Mouse (Mus musculus): ENCODE measurements around the gene Polr1b. TPM values are rescaled to one million over a fixed set of nuclear protein-coding genes. Genes with fewer than 3 reads are reported as not detected.

Polr1b gene
- polyA plus RNA-seq, 1 experiment from 2014 or later: 23.0 TPM

- ATAC-seq (ENCODE audit: insufficient number of reproducible peaks, low FRiP score, low TSS enrichment, low read depth): no peak
- H3K27ac ChIP-seq (replicated peaks; ENCODE audit: low read depth, low read length): no peak overlapping the region
- WGBS: 83% methylated on average over 1 of the region's 1 CpGs
These were observed 52.0 kb downstream of the Polr1b start for GRCm38 (mm10) chr2:129152751-129153150.

GRCm38 (mm10) chr2:129164815-129165214 lies 64.0 kb downstream of the Polr1b start:
- H3K27me3 ChIP-seq (ENCODE audit: control insufficient read depth, insufficient read depth, low read length): no peaks in the 10 kb centered on the region
- no peak for DNase-seq (ENCODE audit: low spot score)
- H3K36me3 ChIP-seq (ENCODE audit: control insufficient read depth, insufficient read depth, low read length): no peaks in the 10 kb centered on the region
- no peak overlapping the region for H3K4me2 ChIP-seq (ENCODE audit: low read depth, severe bottlenecking)
- H3K9me3 ChIP-seq (ENCODE audit: control insufficient read depth, low read length): no peaks in the 10 kb centered on the region
- WGBS: 76% methylated on average over 5 of the region's 5 CpGs
- ATAC-seq (ENCODE audit: insufficient number of reproducible peaks, low FRiP score, low TSS enrichment, low read depth): no peak
- H3K27ac ChIP-seq (replicated peaks; ENCODE audit: low read depth, low read length): no peak overlapping the region
- H3K4me3 ChIP-seq (ENCODE audit: low read depth, low read length): no peak overlapping the region
- H3K4me1 ChIP-seq (ENCODE audit: control insufficient read depth, insufficient read depth, low read length): no peaks in the 10 kb centered on the region
- no peak overlapping the region for H3K9ac ChIP-seq (ENCODE audit: low read length)

More at GRCm38 (mm10) chr2:129152751-129153150, 52.0 kb downstream of the Polr1b start:
- H3K27me3 ChIP-seq (ENCODE audit: control insufficient read depth, insufficient read depth, low read length): no peaks in the 10 kb centered on the region
- no peak overlapping the region for H3K4me3 ChIP-seq (ENCODE audit: low read depth, low read length)
- no peaks in the 10 kb centered on the region for H3K36me3 ChIP-seq (ENCODE audit: control insufficient read depth, insufficient read depth, low read length)
- H3K4me2 ChIP-seq (ENCODE audit: low read depth, severe bottlenecking): no peak overlapping the region
- no peak overlapping the region for H3K9ac ChIP-seq (ENCODE audit: low read length)
- DNase-seq (ENCODE audit: low spot score): no peak
- no peaks in the 10 kb centered on the region for H3K9me3 ChIP-seq (ENCODE audit: control insufficient read depth, low read length)
- H3K4me1 ChIP-seq (ENCODE audit: control insufficient read depth, insufficient read depth, low read length): no peaks in the 10 kb centered on the region

- DNase-seq (ENCODE audit: low spot score): no peak
- WGBS: 79% methylated on average over 10 of the region's 10 CpGs
- H3K4me2 ChIP-seq (ENCODE audit: low read depth, severe bottlenecking): no peak overlapping the region
- H3K36me3 ChIP-seq (ENCODE audit: control insufficient read depth, insufficient read depth, low read length): no peaks in the 10 kb centered on the region
- H3K4me1 ChIP-seq (ENCODE audit: control insufficient read depth, insufficient read depth, low read length): no peaks in the 10 kb centered on the region
- no peak for ATAC-seq (ENCODE audit: insufficient number of reproducible peaks, low FRiP score, low TSS enrichment, low read depth)
- no peak overlapping the region for H3K27ac ChIP-seq (replicated peaks; ENCODE audit: low read depth, low read length)
- no peak overlapping the region for H3K4me3 ChIP-seq (ENCODE audit: low read depth, low read length)
- no peak overlapping the region for H3K9ac ChIP-seq (ENCODE audit: low read length)
- H3K27me3 ChIP-seq (ENCODE audit: control insufficient read depth, insufficient read depth, low read length): no peaks in the 10 kb centered on the region
- no peaks in the 10 kb centered on the region for H3K9me3 ChIP-seq (ENCODE audit: control insufficient read depth, low read length)
These were observed 66.0 kb downstream of the Polr1b start for GRCm38 (mm10) chr2:129166466-129167463.

GRCm38 (mm10) chr2:129173386-129173785 lies 72.6 kb downstream of the Polr1b start:
- WGBS: 49% methylated on average over 10 of the region's 10 CpGs
- H3K36me3 ChIP-seq (ENCODE audit: control insufficient read depth, insufficient read depth, low read length): no peaks in the 10 kb centered on the region
- ATAC-seq (ENCODE audit: insufficient number of reproducible peaks, low FRiP score, low TSS enrichment, low read depth) (no peak), DNase-seq (ENCODE audit: low spot score) (no peak)
- H3K27me3 ChIP-seq (ENCODE audit: control insufficient read depth, insufficient read depth, low read length): no peaks in the 10 kb centered on the region
- H3K4me2 ChIP-seq (ENCODE audit: low read depth, severe bottlenecking): no peak overlapping the region
- H3K9me3 ChIP-seq (ENCODE audit: control insufficient read depth, low read length): no peaks in the 10 kb centered on the region
- no peak overlapping the region for H3K4me3 ChIP-seq (ENCODE audit: low read depth, low read length)
- no peak overlapping the region for H3K9ac ChIP-seq (ENCODE audit: low read length)
- 0 out of 2 replicates have a peak, but pooled peaks cover 2% of the 10 kb centered on the region for H3K4me1 ChIP-seq (ENCODE audit: control insufficient read depth, insufficient read depth, low read length)
- H3K27ac ChIP-seq (replicated peaks; ENCODE audit: low read depth, low read length): no peak overlapping the region

GRCm38 (mm10) chr2:129174474-129174873 lies 73.7 kb downstream of the Polr1b start:
- DNase-seq (ENCODE audit: low spot score) (peak; percentile 32), ATAC-seq (ENCODE audit: insufficient number of reproducible peaks, low FRiP score, low TSS enrichment, low read depth) (no peak)
- Histone ChIP-seq H3K9ac (ENCODE audit: low read length) (no peak overlapping the region), H3K27me3 (ENCODE audit: control insufficient read depth, insufficient read depth, low read length) (no peaks in the 10 kb centered on the region), H3K4me2 (ENCODE audit: low read depth, severe bottlenecking) (no peak overlapping the region), H3K4me1 (ENCODE audit: control insufficient read depth, insufficient read depth, low read length) (0 out of 2 replicates have a peak, but pooled peaks cover 2% of the 10 kb centered on the region), H3K36me3 (ENCODE audit: control insufficient read depth, insufficient read depth, low read length) (no peaks in the 10 kb centered on the region), H3K9me3 (ENCODE audit: control insufficient read depth, low read length) (no peaks in the 10 kb centered on the region), H3K4me3 (ENCODE audit: low read depth, low read length) (no peak overlapping the region), H3K27ac (replicated peaks; ENCODE audit: low read depth, low read length) (no peak overlapping the region)
- 37% methylated on average over 7 of the region's 7 CpGs for WGBS

GRCm38 (mm10) chr2:129175636-129176035 lies 74.8 kb downstream of the Polr1b start:
- Histone ChIP-seq H3K9me3 (ENCODE audit: control insufficient read depth, low read length) (no peaks in the 10 kb centered on the region), H3K4me1 (ENCODE audit: control insufficient read depth, insufficient read depth, low read length) (0 out of 2 replicates have a peak, but pooled peaks cover 2% of the 10 kb centered on the region), H3K4me3 (ENCODE audit: low read depth, low read length) (no peak overlapping the region), H3K27ac (replicated peaks; ENCODE audit: low read depth, low read length) (no peak overlapping the region), H3K4me2 (ENCODE audit: low read depth, severe bottlenecking) (no peak overlapping the region), H3K27me3 (ENCODE audit: control insufficient read depth, insufficient read depth, low read length) (no peaks in the 10 kb centered on the region), H3K36me3 (ENCODE audit: control insufficient read depth, insufficient read depth, low read length) (no peaks in the 10 kb centered on the region), H3K9ac (ENCODE audit: low read length) (no peak overlapping the region)
- DNase-seq (ENCODE audit: low spot score) (no peak), ATAC-seq (ENCODE audit: insufficient number of reproducible peaks, low FRiP score, low TSS enrichment, low read depth) (no peak)
- 77% methylated on average over 2 of the region's 2 CpGs for WGBS

Other genes starting within 250 kb of the Polr1b start
- 1.5 and 2.2 TPM in 2 replicates for gene Fbln7, start 238.0 kb upstream of the Polr1b start, polyA plus RNA-seq (2014; fragmentation: Nextera tagmentation; extraction: Ambion mirVana)
- gene Zc3h8, start 156.9 kb upstream of the Polr1b start, polyA plus RNA-seq (2014; fragmentation: Nextera tagmentation; extraction: Ambion mirVana): 8.5 and 11.4 TPM in 2 replicates
- 1.7 and 1.9 TPM in 2 replicates for gene Zc3h6, start 133.6 kb upstream of the Polr1b start, polyA plus RNA-seq (2014; fragmentation: Nextera tagmentation; extraction: Ambion mirVana)
- 23.4 and 23.7 TPM in 2 replicates for gene Gm10762, start 133.3 kb upstream of the Polr1b start, polyA plus RNA-seq (2014; fragmentation: Nextera tagmentation; extraction: Ambion mirVana)
- gene Vinac1, start 52.8 kb upstream of the Polr1b start, polyA plus RNA-seq (2014; fragmentation: Nextera tagmentation; extraction: Ambion mirVana): 0.17 TPM in 1 of 2 replicates, not detected in the other
- 16.8 and 17.1 TPM in 2 replicates for gene Ttl, start 35.1 kb upstream of the Polr1b start, polyA plus RNA-seq (2014; fragmentation: Nextera tagmentation; extraction: Ambion mirVana)
- gene Chchd5, start 28.7 kb downstream of the Polr1b start, polyA plus RNA-seq (2014; fragmentation: Nextera tagmentation; extraction: Ambion mirVana): 29.5 and 30.9 TPM in 2 replicates
- gene Slc20a1, start 97.8 kb downstream of the Polr1b start, polyA plus RNA-seq (2014; fragmentation: Nextera tagmentation; extraction: Ambion mirVana): 47.0 and 50.8 TPM in 2 replicates
- 86.4 and 90.9 TPM in 2 replicates for gene Ckap2l, start 196.2 kb downstream of the Polr1b start, polyA plus RNA-seq (2014; fragmentation: Nextera tagmentation; extraction: Ambion mirVana)
- gene Il1a, start 209.0 kb downstream of the Polr1b start, polyA plus RNA-seq (2014; fragmentation: Nextera tagmentation; extraction: Ambion mirVana): not detected in 2 replicates

All from limb, embryonic 11.5 days (tissue).